Mouse (Mus musculus): ENCODE results near the gene Ncaph2. TPM values are rescaled to one million over a fixed set of nuclear protein-coding genes. Genes with fewer than 3 reads are reported as not detected.

Ncaph2 gene
- polyA plus RNA-seq, 1 experiment = 370 TPM

- 77% methylated on average over 10 of the region's 10 CpGs for WGBS
- H3K27ac ChIP-seq (ENCODE audit: control insufficient read depth, insufficient read depth, low read length) = no peak overlapping the region
- H3K27me3 ChIP-seq (ENCODE audit: control insufficient read depth, insufficient read depth, low read length) = no peaks in the 10 kb centered on the region
- no peak overlapping the region for H3K4me3 ChIP-seq (ENCODE audit: control insufficient read depth, insufficient read depth, low read length)
- TF ChIP-seq POLR2A (IDR thresholded peaks at IDR 0.05; ENCODE audit: control insufficient read depth, extremely low read depth, insufficient read depth, low read length, poor library complexity) (no peak), CTCF (IDR thresholded peaks at IDR 0.05; ENCODE audit: borderline replicate concordance, control insufficient read depth, extremely low read depth, insufficient read depth, low read length, poor library complexity) (no peak)
- no peaks in the 10 kb centered on the region for H3K4me1 ChIP-seq (replicated peaks; ENCODE audit: control insufficient read depth, insufficient read depth, low read length)
- no peak for DNase-seq
- H3K36me3 ChIP-seq (ENCODE audit: control insufficient read depth, insufficient read depth, low read length) = no peaks in the 10 kb centered on the region
Observed at GRCm38 (mm10) chr15:89404831-89405623, 49.5 kb downstream of the Ncaph2 start.

GRCm38 (mm10) chr15:89406691-89407090 lies 51.2 kb downstream of the Ncaph2 start:
- Histone ChIP-seq H3K27me3 (ENCODE audit: control insufficient read depth, insufficient read depth, low read length) (no peaks in the 10 kb centered on the region), H3K4me1 (replicated peaks; ENCODE audit: control insufficient read depth, insufficient read depth, low read length) (no peaks in the 10 kb centered on the region), H3K4me3 (ENCODE audit: control insufficient read depth, insufficient read depth, low read length) (no peak overlapping the region), H3K27ac (ENCODE audit: control insufficient read depth, insufficient read depth, low read length) (no peak overlapping the region), H3K36me3 (ENCODE audit: control insufficient read depth, insufficient read depth, low read length) (no peaks in the 10 kb centered on the region)
- no peak for DNase-seq
- TF ChIP-seq CTCF (IDR thresholded peaks at IDR 0.05; ENCODE audit: borderline replicate concordance, control insufficient read depth, extremely low read depth, insufficient read depth, low read length, poor library complexity) = no peak
- no peak for TF ChIP-seq POLR2A (IDR thresholded peaks at IDR 0.05; ENCODE audit: control insufficient read depth, extremely low read depth, insufficient read depth, low read length, poor library complexity)

GRCm38 (mm10) chr15:89410118-89410517 lies 54.6 kb downstream of the Ncaph2 start, which contains the start of gene Syce3:
Gene Syce3 (minus strand): TSS chr15:89410503.
- Histone ChIP-seq H3K27me3 (ENCODE audit: control insufficient read depth, insufficient read depth, low read length) (no peaks in the 10 kb centered on the region), H3K27ac (ENCODE audit: control insufficient read depth, insufficient read depth, low read length) (no peak within 1 kb of the TSS), H3K36me3 (ENCODE audit: control insufficient read depth, insufficient read depth, low read length) (no peaks in the 10 kb centered on the region), H3K4me1 (replicated peaks; ENCODE audit: control insufficient read depth, insufficient read depth, low read length) (no peaks in the 10 kb centered on the region), H3K4me3 (ENCODE audit: control insufficient read depth, insufficient read depth, low read length) (no peak within 1 kb of the TSS)
- TF ChIP-seq POLR2A (IDR thresholded peaks at IDR 0.05; ENCODE audit: control insufficient read depth, extremely low read depth, insufficient read depth, low read length, poor library complexity) = no peak
- no peak for TF ChIP-seq CTCF (IDR thresholded peaks at IDR 0.05; ENCODE audit: borderline replicate concordance, control insufficient read depth, extremely low read depth, insufficient read depth, low read length, poor library complexity)
- 89% methylated on average over 24 of the region's 24 CpGs for WGBS
- DNase-seq = no peak

- 96% methylated on average over 8 of the region's 8 CpGs for WGBS
- Histone ChIP-seq H3K4me1 (replicated peaks; ENCODE audit: control insufficient read depth, insufficient read depth, low read length) (no peaks in the 10 kb centered on the region), H3K27ac (ENCODE audit: control insufficient read depth, insufficient read depth, low read length) (no peak overlapping the region), H3K27me3 (ENCODE audit: control insufficient read depth, insufficient read depth, low read length) (no peaks in the 10 kb centered on the region), H3K4me3 (ENCODE audit: control insufficient read depth, insufficient read depth, low read length) (no peak overlapping the region), H3K36me3 (ENCODE audit: control insufficient read depth, insufficient read depth, low read length) (peaks cover under 1% of the 10 kb centered on the region; the same call in 1 of the 2 replicates)
- DNase-seq = no peak
- TF ChIP-seq CTCF (IDR thresholded peaks at IDR 0.05; ENCODE audit: borderline replicate concordance, control insufficient read depth, extremely low read depth, insufficient read depth, low read length, poor library complexity) (no peak), POLR2A (IDR thresholded peaks at IDR 0.05; ENCODE audit: control insufficient read depth, extremely low read depth, insufficient read depth, low read length, poor library complexity) (no peak)
Observed at GRCm38 (mm10) chr15:89415282-89415681, 59.8 kb downstream of the Ncaph2 start.

GRCm38 (mm10) chr15:89421938-89422337 lies 66.4 kb downstream of the Ncaph2 start:
- TF ChIP-seq CTCF (IDR thresholded peaks at IDR 0.05; ENCODE audit: borderline replicate concordance, control insufficient read depth, extremely low read depth, insufficient read depth, low read length, poor library complexity) (no peak), POLR2A (IDR thresholded peaks at IDR 0.05; ENCODE audit: control insufficient read depth, extremely low read depth, insufficient read depth, low read length, poor library complexity) (no peak)
- no peak overlapping the region for H3K4me3 ChIP-seq (ENCODE audit: control insufficient read depth, insufficient read depth, low read length)
- H3K27ac ChIP-seq (ENCODE audit: control insufficient read depth, insufficient read depth, low read length) = no peak overlapping the region
- H3K36me3 ChIP-seq (ENCODE audit: control insufficient read depth, insufficient read depth, low read length) = peaks cover 11% of the 10 kb centered on the region
- 94% methylated on average over 9 of the region's 9 CpGs for WGBS
- no peaks in the 10 kb centered on the region for H3K4me1 ChIP-seq (replicated peaks; ENCODE audit: control insufficient read depth, insufficient read depth, low read length)
- no peaks in the 10 kb centered on the region for H3K27me3 ChIP-seq (ENCODE audit: control insufficient read depth, insufficient read depth, low read length)
- no peak for DNase-seq

Other genes with a start within 250 kb of the Ncaph2 start
- gene Tubgcp6, start 232.6 kb upstream of the Ncaph2 start, polyA plus RNA-seq (2012; rRNA removed) = 97.4 and 98.9 TPM in 2 replicates
- gene Hdac10, start 227.0 kb upstream of the Ncaph2 start, polyA plus RNA-seq (2012; rRNA removed) = 82.9 and 94.4 TPM in 2 replicates
- 2.9 and 3.1 TPM in 2 replicates for gene Mapk12, start 215.0 kb upstream of the Ncaph2 start, polyA plus RNA-seq (2012; rRNA removed)
- gene Mapk11, start 206.1 kb upstream of the Ncaph2 start, polyA plus RNA-seq (2012; rRNA removed) = 27.3 and 28.6 TPM in 2 replicates
- 42.8 and 54.6 TPM in 2 replicates for gene Plxnb2, start 174.9 kb upstream of the Ncaph2 start, polyA plus RNA-seq (2012; rRNA removed)
- 42.3 and 50.1 TPM in 2 replicates for gene Dennd6b, start 159.2 kb upstream of the Ncaph2 start, polyA plus RNA-seq (2012; rRNA removed)
- gene Ppp6r2, start 144.2 kb upstream of the Ncaph2 start, polyA plus RNA-seq (2012; rRNA removed) = 299 and 592 TPM in 2 replicates
- 899 TPM in 2 replicates for gene Sbf1, start 40.4 kb upstream of the Ncaph2 start, polyA plus RNA-seq (2012; rRNA removed)
- 4.4 and 5.3 TPM in 2 replicates for gene Adm2, start 33.0 kb upstream of the Ncaph2 start, polyA plus RNA-seq (2012; rRNA removed)
- 0.82 and 2.7 TPM in 2 replicates for gene Miox, start 21.3 kb upstream of the Ncaph2 start, polyA plus RNA-seq (2012; rRNA removed)
- gene Lmf2, start 60 bp upstream of the Ncaph2 start, polyA plus RNA-seq (2012; rRNA removed) = 129 and 146 TPM in 2 replicates
- gene Sco2, start 18.1 kb downstream of the Ncaph2 start, polyA plus RNA-seq (2012; rRNA removed) = 37.4 and 43.3 TPM in 2 replicates
- gene Tymp, start 21.3 kb downstream of the Ncaph2 start, polyA plus RNA-seq (2012; rRNA removed) = 5.9 and 7.8 TPM in 2 replicates
- 21.1 and 21.9 TPM in 2 replicates for gene Odf3b, start 23.6 kb downstream of the Ncaph2 start, polyA plus RNA-seq (2012; rRNA removed)
- gene Klhdc7b, start 29.2 kb downstream of the Ncaph2 start, polyA plus RNA-seq (2012; rRNA removed) = 0.08 and 0.13 TPM in 2 replicates
- not detected in 2 replicates for gene Syce3, start 54.8 kb downstream of the Ncaph2 start, polyA plus RNA-seq (2012; rRNA removed)
- gene Cpt1b, start 70.1 kb downstream of the Ncaph2 start, polyA plus RNA-seq (2012; rRNA removed) = 47.0 and 76.6 TPM in 2 replicates
- gene C730034F03Rik, start 73.9 kb downstream of the Ncaph2 start, polyA plus RNA-seq (2012; rRNA removed) = 1.8 and 2.2 TPM in 2 replicates
- gene Gm44502, start 74.0 kb downstream of the Ncaph2 start, polyA plus RNA-seq (2012; rRNA removed) = 3.2 TPM in 2 replicates
- gene Chkb, start 74.2 kb downstream of the Ncaph2 start, polyA plus RNA-seq (2012; rRNA removed) = 92.0 and 99.8 TPM in 2 replicates
- 0.11 and 0.13 TPM in 2 replicates for gene Mapk8ip2, start 98.2 kb downstream of the Ncaph2 start, polyA plus RNA-seq (2012; rRNA removed)
- 37.9 and 43.0 TPM in 2 replicates for gene Arsa, start 121.7 kb downstream of the Ncaph2 start, polyA plus RNA-seq (2012; rRNA removed)
- 6.8 and 8.2 TPM in 2 replicates for gene Shank3, start 143.9 kb downstream of the Ncaph2 start, polyA plus RNA-seq (2012; rRNA removed)
- gene Acr, start 212.6 kb downstream of the Ncaph2 start, polyA plus RNA-seq (2012; rRNA removed) = 0.15 and 0.16 TPM in 2 replicates
- 9.6 and 10.2 TPM in 2 replicates for gene Rabl2, start 236.2 kb downstream of the Ncaph2 start, polyA plus RNA-seq (2012; rRNA removed)